ENCODE assay signal across 15 mouse cellular contexts in the genomic region with DNA sequence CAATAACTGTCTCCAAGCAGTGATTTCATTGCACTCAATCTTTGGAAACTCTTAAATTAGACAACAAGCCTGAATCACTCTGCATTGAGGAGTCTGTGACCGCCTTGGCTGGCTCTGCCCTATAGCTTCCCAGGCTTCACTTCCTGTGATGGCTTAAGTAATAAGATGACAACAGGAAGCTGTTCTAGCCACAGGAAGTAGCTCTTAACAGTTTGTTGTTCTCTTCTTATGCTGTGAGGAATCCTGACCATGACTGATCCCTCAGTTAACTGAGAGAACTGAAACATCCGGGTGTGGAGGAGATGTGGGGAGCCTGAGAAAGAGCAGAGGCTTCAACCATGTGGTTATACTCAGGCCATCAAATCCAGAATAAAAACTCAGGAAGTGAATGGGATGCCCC.
DNase-seq lines count a peak whose midpoint lies in the region; ATAC-seq and TF ChIP-seq lines count a peak whose summit lies in the region.
"Had no signal": no experiment of that assay in that cellular context is flagged by ENCODE, and none has a peak within 500 bp of the region (broad histone marks: within the 10 kb centered on the region; RNA-seq: fewer than 3 reads in every experiment).

No protein-coding gene starts in this region.

- H3K27ac ChIP-seq in kidney, postnatal 0 days: no peak overlapping the region
- no peak overlapping the region for H3K27ac ChIP-seq in kidney, embryonic 16.5 days (ENCODE audit: low read length)
- H3K27ac ChIP-seq: forebrain, embryonic 12.5 days; hindbrain, embryonic 10.5 days; liver, embryonic 13.5 days; midbrain, embryonic 12.5 days; neural tube, embryonic 13.5 days had no signal

- no peak for ATAC-seq in kidney, postnatal 0 days (replicated peaks; ENCODE audit: low FRiP score, low read depth)
- peak; percentile 94 for ATAC-seq in common myeloid progenitor, adult 5-6 weeks (replicated peaks; ENCODE audit: low read depth, poor library complexity, severe bottlenecking)
- peak; percentile 99 for ATAC-seq in megakaryocyte progenitor cell, adult 5-6 weeks (replicated peaks; ENCODE audit: poor library complexity)
- no peak for ATAC-seq in kidney, embryonic 16.5 days (ENCODE audit: low FRiP score, low TSS enrichment)

- no peaks in the 10 kb centered on the region for H3K4me1 ChIP-seq in kidney, postnatal 0 days (replicated peaks; ENCODE audit: insufficient read depth, low read length)
- 0 out of 2 replicates have a peak, but pooled peaks cover 3% of the 10 kb centered on the region for H3K4me1 ChIP-seq in kidney, embryonic 16.5 days (ENCODE audit: insufficient read depth, low read length)
- H3K4me1 ChIP-seq: forebrain, embryonic 12.5 days; hindbrain, embryonic 10.5 days; liver, embryonic 13.5 days; midbrain, embryonic 12.5 days had no signal

- H3K4me2 ChIP-seq in kidney, postnatal 0 days (ENCODE audit: low read length): no peak overlapping the region
- H3K4me2 ChIP-seq in kidney, embryonic 16.5 days (replicated peaks; ENCODE audit: low read depth, low read length): no peak overlapping the region
- H3K4me2 ChIP-seq: forebrain, embryonic 12.5 days; liver, embryonic 13.5 days; midbrain, embryonic 12.5 days; neural tube, embryonic 13.5 days had no signal

- peak; percentile 19 for DNase-seq in kidney, postnatal 0 days (ENCODE audit: low spot score)
- no peak for DNase-seq in kidney, postnatal 10 days
- peak; percentile 11 for DNase-seq in CD4-positive helper T cell, adult 2 months (ENCODE audit: low read depth, low spot score)
- no peak for DNase-seq in layer of hippocampus, adult 8-10 months (ENCODE audit: low spot score in 2 of 2)
- no peak for DNase-seq in right cerebral cortex, postnatal 4 days
- DNase-seq: cerebellum, adult 11 months; kidney, adult 11 months; liver, embryonic 13.5 days had no signal

- no peak overlapping the region for H3K4me3 ChIP-seq in kidney, postnatal 0 days (replicated peaks; ENCODE audit: low read depth, low read length)
- H3K4me3 ChIP-seq in kidney, embryonic 16.5 days (ENCODE audit: low read length): no peak overlapping the region
- H3K4me3 ChIP-seq: forebrain, embryonic 12.5 days; hindbrain, embryonic 10.5 days; liver, embryonic 13.5 days; midbrain, embryonic 12.5 days; neural tube, embryonic 13.5 days had no signal

- H3K27me3 ChIP-seq in kidney, postnatal 0 days (ENCODE audit: insufficient read depth, low read length): no peaks in the 10 kb centered on the region
- no peaks in the 10 kb centered on the region for H3K27me3 ChIP-seq in kidney, embryonic 16.5 days (ENCODE audit: insufficient read depth, low read length)
- H3K27me3 ChIP-seq: liver, embryonic 13.5 days; midbrain, embryonic 12.5 days; neural tube, embryonic 13.5 days had no signal

- WGBS in kidney, postnatal 0 days: 63% methylated on average over 2 of the region's 2 CpGs
- 60% methylated on average over 2 of the region's 2 CpGs for WGBS in kidney, embryonic 16.5 days

- no peaks in the 10 kb centered on the region for H3K36me3 ChIP-seq in kidney, postnatal 0 days (ENCODE audit: insufficient read depth, low read length)
- H3K36me3 ChIP-seq in kidney, embryonic 16.5 days (ENCODE audit: insufficient read depth, low read length): no peaks in the 10 kb centered on the region
- H3K36me3 ChIP-seq: forebrain, embryonic 12.5 days; hindbrain, embryonic 10.5 days; liver, embryonic 13.5 days; midbrain, embryonic 12.5 days; neural tube, embryonic 13.5 days had no signal

- no peak overlapping the region for H3K9ac ChIP-seq in kidney, postnatal 0 days (ENCODE audit: low read depth, low read length)
- H3K9ac ChIP-seq in kidney, embryonic 16.5 days (replicated peaks; ENCODE audit: low read length): no peak overlapping the region
- H3K9ac ChIP-seq: forebrain, embryonic 12.5 days; liver, embryonic 13.5 days; midbrain, embryonic 12.5 days; neural tube, embryonic 13.5 days had no signal

- no peaks in the 10 kb centered on the region for H3K9me3 ChIP-seq in kidney, postnatal 0 days (replicated peaks; ENCODE audit: low read length)
- no peaks in the 10 kb centered on the region for H3K9me3 ChIP-seq in kidney, embryonic 16.5 days (ENCODE audit: low read length)
- H3K9me3 ChIP-seq: forebrain, embryonic 12.5 days; hindbrain, embryonic 10.5 days; liver, embryonic 13.5 days; midbrain, embryonic 12.5 days; neural tube, embryonic 13.5 days had no signal

- TF ChIP-seq CTCF in kidney, postnatal 0 days (IDR thresholded peaks at IDR 0.05; ENCODE audit: low read depth): no peak

Comparison
In these comparisons a context has a peak if more than half of its experiments do, and no peak if none do; other contexts are left out.
1. DNase-seq: peak in kidney, postnatal 0 days (single experiment) and CD4-positive helper T cell, adult 2 months (single experiment); none in kidney, postnatal 10 days (single experiment), layer of hippocampus, adult 8-10 months (0 of 2) and right cerebral cortex, postnatal 4 days (single experiment).
2. ATAC-seq: peak in common myeloid progenitor, adult 5-6 weeks (single experiment) and megakaryocyte progenitor cell, adult 5-6 weeks (single experiment); none in kidney, postnatal 0 days (single experiment) and kidney, embryonic 16.5 days (single experiment).